Mouse (Mus musculus): ENCODE results near the gene Dph1.
A peak's percentile ranks its signal among the peaks of the same experiment; 100 is the strongest.

The Dph1 gene

GRCm38 (mm10) chr11:75190905-75191441, at the start of gene Dph1:
Gene Dph1, minus strand, starts transcription at chr11:75191241.
- DNase-seq (ENCODE audit: low spot score): no peak

GRCm38 (mm10) chr11:75240158-75240934, 49.3 kb upstream of the Dph1 start:
- DNase-seq (ENCODE audit: low spot score): no peak

GRCm38 (mm10) chr11:75234745-75235144, 43.7 kb upstream of the Dph1 start:
- DNase-seq (ENCODE audit: low spot score): no peak

- DNase-seq (ENCODE audit: low spot score): no peak
These were observed 41.4 kb upstream of the Dph1 start for GRCm38 (mm10) chr11:75232434-75232833.

GRCm38 (mm10) chr11:75231756-75232155, 40.7 kb upstream of the Dph1 start:
- peak; percentile 83 for DNase-seq (ENCODE audit: low spot score)

DNA sequence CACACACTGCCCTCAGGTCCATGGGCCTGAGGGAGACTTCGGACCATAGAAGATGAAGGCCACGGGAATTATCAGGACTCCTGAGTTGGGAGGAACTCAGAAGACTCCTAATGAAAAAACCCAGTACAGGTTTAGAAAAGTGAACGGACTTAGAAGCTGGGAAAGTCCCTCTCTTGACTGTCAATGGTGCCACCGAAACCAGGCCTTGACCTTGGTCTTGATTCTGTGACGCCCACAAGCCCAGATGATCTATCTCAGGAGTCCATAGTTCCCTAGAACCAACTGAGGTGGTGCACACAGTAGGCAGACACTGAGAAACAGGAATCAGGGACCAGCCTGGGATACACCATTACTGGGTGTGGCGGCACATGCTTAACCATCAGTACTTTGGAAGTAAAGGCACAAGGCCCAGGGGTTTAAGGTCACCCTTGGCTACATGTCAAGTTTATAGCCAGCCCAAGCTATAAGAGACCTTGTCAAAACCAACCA, 39.3 kb upstream of the Dph1 start:
- no peak for DNase-seq (ENCODE audit: low spot score)

DNA sequence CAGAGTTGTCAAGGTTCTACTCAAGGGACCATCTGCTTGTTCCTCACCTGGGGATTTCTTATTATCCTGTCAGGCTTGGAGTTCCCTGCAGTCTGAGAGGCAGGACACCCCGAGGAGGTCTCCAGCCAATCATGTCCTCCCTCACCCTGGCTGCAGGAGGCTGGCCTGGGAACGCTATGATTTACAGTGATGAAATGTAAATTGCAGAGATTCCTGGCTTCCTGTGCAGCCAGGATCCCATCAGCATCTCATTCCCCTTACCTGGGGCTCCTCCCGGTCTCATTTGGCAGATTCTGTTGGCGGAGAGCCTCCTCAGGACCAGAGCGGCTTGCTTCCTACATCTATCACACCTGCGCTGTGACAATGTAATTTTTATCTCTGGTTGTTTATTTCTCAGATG, 38.2 kb upstream of the Dph1 start:
- DNase-seq (ENCODE audit: low spot score): no peak

DNA sequence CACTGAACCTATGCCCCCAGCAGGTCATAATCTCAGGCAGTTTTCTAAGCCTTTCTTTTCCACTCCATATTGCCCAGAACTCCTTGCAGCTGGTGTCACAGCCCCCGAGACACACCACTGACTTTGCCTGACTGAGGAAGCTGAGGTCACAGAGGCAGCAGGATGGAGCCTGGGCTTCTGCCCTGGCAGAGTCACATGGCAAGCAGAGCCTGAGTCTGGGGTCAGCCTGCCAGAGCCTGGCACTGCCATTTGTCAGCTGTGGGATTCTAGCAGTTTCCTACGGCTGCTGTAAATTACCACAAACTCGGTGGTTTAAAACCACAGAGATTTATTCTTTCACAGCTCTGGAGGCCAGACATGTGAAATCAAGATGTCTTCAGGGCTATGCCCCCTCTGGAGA, 36.6 kb upstream of the Dph1 start:
- DNase-seq (ENCODE audit: low spot score): no peak

- no peak for DNase-seq (ENCODE audit: low spot score)
These were observed 33.8 kb upstream of the Dph1 start for GRCm38 (mm10) chr11:75224835-75225234.

GRCm38 (mm10) chr11:75224062-75224461, 33.0 kb upstream of the Dph1 start:
- no peak for DNase-seq (ENCODE audit: low spot score)

GRCm38 (mm10) chr11:75220517-75221145, 29.6 kb upstream of the Dph1 start:
- no peak for DNase-seq (ENCODE audit: low spot score)

GRCm38 (mm10) chr11:75220115-75220514, 29.1 kb upstream of the Dph1 start:
- no peak for DNase-seq (ENCODE audit: low spot score)

DNA sequence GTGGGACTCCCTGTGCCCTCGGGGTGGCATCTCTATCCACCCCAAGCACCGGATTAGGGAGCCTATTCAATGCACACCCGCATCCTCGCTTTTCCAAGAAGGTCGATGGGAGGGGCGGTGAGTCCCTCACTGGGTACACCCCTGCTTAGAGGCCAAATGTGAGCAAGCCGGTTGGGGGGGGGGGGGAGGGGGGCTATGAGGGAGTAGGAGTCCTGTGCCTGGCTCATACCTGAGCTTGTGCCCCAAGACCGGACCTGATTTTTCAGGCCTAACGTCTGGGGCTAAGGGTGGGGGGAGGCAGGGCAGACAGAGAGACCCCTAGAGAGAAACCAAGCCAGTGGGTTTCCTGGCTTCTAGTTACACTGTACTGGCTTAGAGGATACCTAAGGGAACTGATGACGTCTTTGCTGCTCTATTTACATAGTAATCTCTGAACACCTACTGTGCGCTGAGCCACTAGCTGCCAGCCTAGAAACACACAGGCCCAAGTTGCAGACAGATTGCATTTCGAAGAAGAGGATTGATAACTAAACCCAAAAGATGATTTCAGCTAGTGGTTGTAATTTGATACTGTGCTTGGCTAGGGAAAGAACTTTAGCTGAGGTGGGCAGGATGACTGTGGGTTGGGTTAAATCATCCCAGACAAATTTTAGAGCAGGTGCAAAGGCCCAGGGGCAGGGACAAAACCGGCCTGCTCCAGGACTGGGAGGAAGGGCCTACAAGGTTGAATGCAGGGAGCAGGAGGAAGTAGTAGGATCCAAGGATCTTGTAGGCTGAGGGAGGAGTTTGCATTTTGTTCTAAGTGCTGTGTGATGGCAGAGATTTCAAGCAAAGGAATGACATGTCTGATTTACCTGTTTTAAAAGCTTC, 23.3 kb upstream of the Dph1 start:
- peak; percentile 47 for DNase-seq (ENCODE audit: low spot score)

DNA sequence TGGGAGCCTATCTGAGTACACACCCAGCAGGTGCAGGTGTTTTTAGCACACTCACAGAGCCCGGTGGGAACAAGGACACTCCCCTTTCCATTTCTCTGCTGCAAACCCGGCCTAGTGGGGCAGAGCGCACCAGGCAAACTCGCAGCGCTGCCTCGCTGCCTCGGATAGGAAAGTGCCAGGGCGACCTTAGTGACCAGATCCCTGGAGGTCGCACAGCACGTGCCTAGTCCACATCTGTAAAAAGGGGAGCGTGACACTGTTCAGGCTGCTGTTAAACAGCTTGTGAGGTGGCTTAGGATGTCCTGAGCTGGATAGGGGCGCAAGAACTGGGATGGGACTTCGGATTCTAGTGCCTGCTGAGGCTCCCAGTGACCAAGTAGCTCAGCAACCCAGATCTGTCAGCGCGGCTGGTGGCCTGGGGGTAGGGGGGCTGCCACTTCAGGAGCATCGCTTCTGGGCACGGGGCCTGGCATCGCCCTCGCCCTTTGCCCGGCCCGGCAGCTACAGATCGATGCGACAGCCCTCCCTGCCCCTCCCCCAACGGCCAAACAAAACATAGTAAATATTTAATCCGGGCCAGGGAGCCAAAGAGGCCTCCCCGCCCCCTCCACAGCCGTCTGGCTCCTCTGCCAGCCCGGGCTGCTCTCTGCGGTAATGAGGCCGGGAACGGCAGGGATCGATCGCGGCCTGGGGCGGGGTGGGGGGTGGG, 22.5 kb upstream of the Dph1 start:
- DNase-seq (ENCODE audit: low spot score): peak; percentile 85

- no peak for DNase-seq (ENCODE audit: low spot score)
These were observed 21.8 kb upstream of the Dph1 start for GRCm38 (mm10) chr11:75212876-75213275.

DNA sequence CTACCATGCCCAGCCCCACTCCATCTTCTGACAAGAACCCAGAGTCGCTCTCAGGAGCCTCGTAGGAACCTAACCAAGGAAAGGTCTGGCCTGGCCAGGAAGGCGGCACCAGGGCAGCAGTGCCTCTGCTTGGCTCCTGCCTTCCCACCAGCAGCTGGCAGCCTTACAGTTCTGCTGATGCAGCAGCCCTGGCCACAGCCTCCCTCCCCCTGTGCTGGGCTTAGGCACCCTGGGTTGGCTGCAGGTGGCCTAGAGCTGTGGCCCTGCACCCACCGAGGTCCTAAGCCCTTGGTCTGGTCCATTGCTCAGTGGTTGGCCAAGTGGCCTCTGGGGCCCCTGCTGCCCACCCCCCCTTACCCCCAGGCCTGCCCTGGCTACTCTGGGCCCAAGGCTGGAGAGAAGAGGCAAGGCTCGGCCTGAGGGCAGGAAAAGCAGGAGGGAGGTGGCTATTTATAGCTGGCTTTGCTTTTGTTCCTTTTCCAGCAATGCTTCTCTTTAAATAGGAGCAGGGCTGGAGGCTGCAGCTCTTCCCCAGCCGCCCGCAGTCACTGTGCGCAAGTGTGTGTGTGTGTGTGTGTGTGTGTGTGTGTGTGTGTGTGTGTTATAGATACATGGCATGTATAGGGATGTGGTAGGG, 21.1 kb upstream of the Dph1 start:
- no peak for DNase-seq (ENCODE audit: low spot score)

GRCm38 (mm10) chr11:75210755-75211154, 19.7 kb upstream of the Dph1 start:
- peak; percentile 37 for DNase-seq (ENCODE audit: low spot score)

DNA sequence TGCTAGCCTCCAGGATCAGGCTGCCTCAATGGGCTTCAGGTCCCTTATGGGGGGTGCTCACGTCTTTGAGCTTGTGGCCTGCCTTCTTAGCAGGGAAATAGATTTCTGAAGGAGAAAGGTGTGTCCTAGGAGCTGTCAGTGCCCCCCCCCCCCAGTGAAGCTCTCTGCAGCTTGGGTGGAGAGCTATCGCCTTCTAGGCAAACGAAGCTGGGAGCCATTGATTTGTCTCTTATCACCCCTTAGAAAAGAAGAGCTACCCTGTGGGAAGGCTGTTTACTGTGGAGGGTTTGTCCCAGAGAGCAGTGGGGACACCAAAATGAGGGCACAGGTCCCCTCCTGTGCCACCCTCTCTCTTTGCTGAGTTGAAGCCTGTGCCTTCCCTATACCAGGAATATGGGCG, 19.1 kb upstream of the Dph1 start:
- DNase-seq (ENCODE audit: low spot score): no peak

DNA sequence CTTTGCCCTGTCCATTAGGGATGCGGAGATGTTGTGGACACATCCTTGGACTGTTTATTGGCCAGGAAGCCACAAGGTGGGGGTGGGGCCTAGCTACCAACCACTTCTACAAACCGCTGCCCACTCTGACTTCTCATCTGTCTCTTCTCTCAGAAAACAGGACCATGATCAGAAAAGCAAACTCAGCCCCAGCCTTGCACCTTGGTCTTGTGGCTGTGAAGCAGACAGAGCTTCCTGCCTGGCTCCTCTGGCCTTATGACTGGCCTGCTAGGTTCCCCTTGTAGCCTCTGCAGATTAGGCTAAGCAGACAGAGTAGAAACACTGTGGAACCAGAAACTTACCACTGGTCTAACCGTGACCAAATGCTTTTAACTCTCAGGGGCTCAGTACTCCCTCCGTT, 18.3 kb upstream of the Dph1 start:
- DNase-seq (ENCODE audit: low spot score): no peak

DNA sequence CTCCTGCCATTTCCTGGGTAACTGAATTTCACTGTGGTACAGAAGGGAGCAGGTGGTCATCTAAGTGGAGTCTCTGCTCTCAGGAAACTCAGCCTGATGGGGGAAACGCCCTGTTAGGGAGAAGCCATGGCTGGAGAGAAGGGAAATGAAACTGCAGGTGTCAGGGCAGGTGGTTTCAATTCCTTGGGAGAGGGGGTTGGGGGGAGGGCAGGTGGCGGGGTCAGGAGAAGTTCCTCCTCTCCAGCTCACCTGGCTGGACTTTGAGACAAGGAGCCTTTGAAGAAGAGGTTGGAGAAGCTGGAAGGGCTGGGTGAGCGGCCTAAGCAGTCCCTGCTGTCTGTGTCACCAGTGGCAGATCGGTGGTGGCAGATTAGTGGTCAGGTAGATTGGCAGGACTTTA, 15.3 kb upstream of the Dph1 start:
- no peak for DNase-seq (ENCODE audit: low spot score)

DNA sequence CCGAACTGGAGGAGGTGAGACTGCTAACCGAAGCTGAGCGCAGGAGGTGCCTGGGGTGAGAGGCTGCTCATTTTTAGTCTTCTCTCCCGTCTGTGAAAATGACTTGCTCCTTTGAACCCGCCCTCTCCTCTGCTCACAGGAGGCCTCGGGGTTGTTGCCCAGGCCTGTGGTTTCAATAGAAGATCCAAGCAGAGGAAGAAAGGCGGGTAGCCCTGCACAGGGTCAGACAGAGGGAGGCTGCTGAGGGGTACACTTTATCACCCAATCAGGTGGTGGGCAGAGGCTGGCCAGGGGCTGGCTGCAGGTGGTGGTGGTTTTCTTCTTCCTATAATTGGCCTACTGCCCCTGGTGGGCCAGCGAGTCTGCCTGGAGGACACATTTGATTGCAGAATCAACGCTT, 13.4 kb upstream of the Dph1 start:
- no peak for DNase-seq (ENCODE audit: low spot score)

All from retina, embryonic 14.5 days (tissue).